Mouse (Mus musculus): ENCODE data around the gene Sycp1.

GRCm38 (mm10) chr3:102938100-102938499 lies 2.2 kb upstream of the Sycp1 start:
- TF ChIP-seq CTCF (conservative IDR thresholded peaks at IDR 0.05; ENCODE audit: low read length): no peak
- TF ChIP-seq POU5F1 (IDR thresholded peaks at IDR 0.05; ENCODE audit: borderline replicate concordance, low read length): no peak
- TF ChIP-seq NANOG (IDR thresholded peaks at IDR 0.05; ENCODE audit: borderline replicate concordance, low read length): no peak

Measured in E14TG2a.4 (cell line).